Mouse (Mus musculus): ENCODE data around the gene Sprr2a1. TPM values are rescaled to one million over a fixed set of nuclear protein-coding genes. Genes with fewer than 3 reads are reported as not detected.
"Not testable (repeated sequence)": the region's sequence is repeated elsewhere in the genome, so short reads cannot be mapped to it uniquely, and the experiment has no call there.

Sprr2a1 gene
- polyA plus RNA-seq (2014; fragmentation: Nextera tagmentation; extraction: Ambion mirVana), result not detected in 2 replicates

GRCm38 (mm10) chr3:92215569-92215968, at the start of gene Sprr2a1, which contains the start of gene Sprr2a2:
TSS of gene Sprr2a1 (plus strand) at chr3:92215799.
TSS of gene Sprr2a2 (plus strand) at chr3:92215920.
- H3K4me3 ChIP-seq (ENCODE audit: low read depth, low read length); ATAC-seq (replicated peaks; ENCODE audit: insufficient number of reproducible peaks, low FRiP score, low TSS enrichment); H3K9ac ChIP-seq (ENCODE audit: low read depth, low read length); H3K9me3 ChIP-seq (replicated peaks; ENCODE audit: control insufficient read depth, low read length); H3K4me2 ChIP-seq; H3K27me3 ChIP-seq (ENCODE audit: control insufficient read depth, insufficient read depth, low read length); H3K27ac ChIP-seq (ENCODE audit: low read depth, low read length); H3K36me3 ChIP-seq (ENCODE audit: control insufficient read depth, insufficient read depth, low read length); H3K4me1 ChIP-seq (ENCODE audit: control insufficient read depth, insufficient read depth, low read length): not testable (repeated sequence)
- WGBS (ENCODE audit: insufficient replicate concordance), result no CpG with 5 or more reads among the region's 2 CpGs

GRCm38 (mm10) chr3:92169847-92170246, 45.8 kb upstream of the Sprr2a1 start:
- no peaks in the 10 kb centered on the region for H3K36me3 ChIP-seq (ENCODE audit: control insufficient read depth, insufficient read depth, low read length)
- no peaks in the 10 kb centered on the region for H3K9me3 ChIP-seq (replicated peaks; ENCODE audit: control insufficient read depth, low read length)
- no peak overlapping the region for H3K4me3 ChIP-seq (ENCODE audit: low read depth, low read length)
- WGBS (ENCODE audit: insufficient replicate concordance), result 71% methylated on average over 3 of the region's 3 CpGs
- H3K4me2 ChIP-seq, result no peak overlapping the region
- no peak for ATAC-seq (replicated peaks; ENCODE audit: insufficient number of reproducible peaks, low FRiP score, low TSS enrichment)
- H3K27ac ChIP-seq (ENCODE audit: low read depth, low read length), result no peak overlapping the region
- H3K9ac ChIP-seq (ENCODE audit: low read depth, low read length), result no peak overlapping the region
- H3K4me1 ChIP-seq (ENCODE audit: control insufficient read depth, insufficient read depth, low read length), result no peaks in the 10 kb centered on the region
- H3K27me3 ChIP-seq (ENCODE audit: control insufficient read depth, insufficient read depth, low read length), result no peaks in the 10 kb centered on the region

GRCm38 (mm10) chr3:92176880-92177279, 38.7 kb upstream of the Sprr2a1 start:
- Histone ChIP-seq H3K4me2 (no peak overlapping the region), H3K36me3 (ENCODE audit: control insufficient read depth, insufficient read depth, low read length) (no peaks in the 10 kb centered on the region), H3K4me1 (ENCODE audit: control insufficient read depth, insufficient read depth, low read length) (no peaks in the 10 kb centered on the region), H3K27me3 (ENCODE audit: control insufficient read depth, insufficient read depth, low read length) (no peaks in the 10 kb centered on the region), H3K27ac (ENCODE audit: low read depth, low read length) (no peak overlapping the region), H3K9ac (ENCODE audit: low read depth, low read length) (no peak overlapping the region), H3K9me3 (replicated peaks; ENCODE audit: control insufficient read depth, low read length) (no peaks in the 10 kb centered on the region), H3K4me3 (ENCODE audit: low read depth, low read length) (no peak overlapping the region)
- ATAC-seq (replicated peaks; ENCODE audit: insufficient number of reproducible peaks, low FRiP score, low TSS enrichment), result no peak
- 68% methylated on average over 1 of the region's 1 CpGs for WGBS (ENCODE audit: insufficient replicate concordance)

- H3K27ac ChIP-seq (ENCODE audit: low read depth, low read length), result no peak overlapping the region
- H3K4me3 ChIP-seq (ENCODE audit: low read depth, low read length), result no peak overlapping the region
- no peaks in the 10 kb centered on the region for H3K27me3 ChIP-seq (ENCODE audit: control insufficient read depth, insufficient read depth, low read length)
- H3K4me2 ChIP-seq, result no peak overlapping the region
- H3K36me3 ChIP-seq (ENCODE audit: control insufficient read depth, insufficient read depth, low read length), result no peaks in the 10 kb centered on the region
- H3K4me1 ChIP-seq (ENCODE audit: control insufficient read depth, insufficient read depth, low read length), result no peaks in the 10 kb centered on the region
- H3K9me3 ChIP-seq (replicated peaks; ENCODE audit: control insufficient read depth, low read length), result no peaks in the 10 kb centered on the region
- 80% methylated on average over 6 of the region's 6 CpGs for WGBS (ENCODE audit: insufficient replicate concordance)
- ATAC-seq (replicated peaks; ENCODE audit: insufficient number of reproducible peaks, low FRiP score, low TSS enrichment), result no peak; the same call in 1 of the 2 replicates
- H3K9ac ChIP-seq (ENCODE audit: low read depth, low read length), result no peak overlapping the region
Observed at GRCm38 (mm10) chr3:92195512-92196200, 19.9 kb upstream of the Sprr2a1 start.

- not testable (repeated sequence) for H3K9ac ChIP-seq (ENCODE audit: low read depth, low read length); H3K27ac ChIP-seq (ENCODE audit: low read depth, low read length); H3K36me3 ChIP-seq (ENCODE audit: control insufficient read depth, insufficient read depth, low read length); H3K4me3 ChIP-seq (ENCODE audit: low read depth, low read length); H3K27me3 ChIP-seq (ENCODE audit: control insufficient read depth, insufficient read depth, low read length); H3K4me2 ChIP-seq; H3K9me3 ChIP-seq (replicated peaks; ENCODE audit: control insufficient read depth, low read length); H3K4me1 ChIP-seq (ENCODE audit: control insufficient read depth, insufficient read depth, low read length)
- ATAC-seq (replicated peaks; ENCODE audit: insufficient number of reproducible peaks, low FRiP score, low TSS enrichment), result peak; percentile 70
- WGBS (ENCODE audit: insufficient replicate concordance), result no CpG with 5 or more reads among the region's 16 CpGs
Observed at GRCm38 (mm10) chr3:92211133-92211925, 4.3 kb upstream of the Sprr2a1 start.

- not testable (repeated sequence) for H3K4me2 ChIP-seq; ATAC-seq (replicated peaks; ENCODE audit: insufficient number of reproducible peaks, low FRiP score, low TSS enrichment); H3K36me3 ChIP-seq (ENCODE audit: control insufficient read depth, insufficient read depth, low read length); H3K4me1 ChIP-seq (ENCODE audit: control insufficient read depth, insufficient read depth, low read length); H3K9me3 ChIP-seq (replicated peaks; ENCODE audit: control insufficient read depth, low read length); H3K4me3 ChIP-seq (ENCODE audit: low read depth, low read length); H3K27ac ChIP-seq (ENCODE audit: low read depth, low read length); H3K9ac ChIP-seq (ENCODE audit: low read depth, low read length); H3K27me3 ChIP-seq (ENCODE audit: control insufficient read depth, insufficient read depth, low read length)
- WGBS (ENCODE audit: insufficient replicate concordance), result no CpG with 5 or more reads among the region's 1 CpGs
Observed at GRCm38 (mm10) chr3:92212059-92212458, 3.5 kb upstream of the Sprr2a1 start.

GRCm38 (mm10) chr3:92213651-92214050, 1.9 kb upstream of the Sprr2a1 start:
- not testable (repeated sequence) for H3K36me3 ChIP-seq (ENCODE audit: control insufficient read depth, insufficient read depth, low read length); H3K27ac ChIP-seq (ENCODE audit: low read depth, low read length); H3K4me2 ChIP-seq; H3K9me3 ChIP-seq (replicated peaks; ENCODE audit: control insufficient read depth, low read length); H3K4me1 ChIP-seq (ENCODE audit: control insufficient read depth, insufficient read depth, low read length); H3K27me3 ChIP-seq (ENCODE audit: control insufficient read depth, insufficient read depth, low read length); ATAC-seq (replicated peaks; ENCODE audit: insufficient number of reproducible peaks, low FRiP score, low TSS enrichment); H3K9ac ChIP-seq (ENCODE audit: low read depth, low read length); H3K4me3 ChIP-seq (ENCODE audit: low read depth, low read length)

- H3K4me2 ChIP-seq; H3K9ac ChIP-seq (ENCODE audit: low read depth, low read length); H3K36me3 ChIP-seq (ENCODE audit: control insufficient read depth, insufficient read depth, low read length); H3K27ac ChIP-seq (ENCODE audit: low read depth, low read length); H3K4me1 ChIP-seq (ENCODE audit: control insufficient read depth, insufficient read depth, low read length); H3K9me3 ChIP-seq (replicated peaks; ENCODE audit: control insufficient read depth, low read length); H3K4me3 ChIP-seq (ENCODE audit: low read depth, low read length); H3K27me3 ChIP-seq (ENCODE audit: control insufficient read depth, insufficient read depth, low read length): not testable (repeated sequence)
- peak; percentile 69 for ATAC-seq (replicated peaks; ENCODE audit: insufficient number of reproducible peaks, low FRiP score, low TSS enrichment)
- no CpG with 5 or more reads among the region's 8 CpGs for WGBS (ENCODE audit: insufficient replicate concordance)
Observed at GRCm38 (mm10) chr3:92219031-92219430, 3.4 kb downstream of the Sprr2a1 start.

GRCm38 (mm10) chr3:92223708-92224107, 8.1 kb downstream of the Sprr2a1 start:
- H3K4me3 ChIP-seq (ENCODE audit: low read depth, low read length); H3K4me1 ChIP-seq (ENCODE audit: control insufficient read depth, insufficient read depth, low read length); H3K36me3 ChIP-seq (ENCODE audit: control insufficient read depth, insufficient read depth, low read length); ATAC-seq (replicated peaks; ENCODE audit: insufficient number of reproducible peaks, low FRiP score, low TSS enrichment); H3K9me3 ChIP-seq (replicated peaks; ENCODE audit: control insufficient read depth, low read length); H3K9ac ChIP-seq (ENCODE audit: low read depth, low read length); H3K4me2 ChIP-seq; H3K27me3 ChIP-seq (ENCODE audit: control insufficient read depth, insufficient read depth, low read length); H3K27ac ChIP-seq (ENCODE audit: low read depth, low read length): not testable (repeated sequence)

Data from heart, embryonic 11.5 days (tissue).